Mouse (Mus musculus) intestine, embryonic 16.5 days (tissue): Measurements from ENCODE around the gene Gm10944. TPM values are rescaled to one million over a fixed set of nuclear protein-coding genes. Genes with fewer than 3 reads are reported as not detected.

Experiments used
- ATAC-seq: fragments of 200-750 bp; cut with Nextera tagmentation; 2 replicates; pipeline ENCODE4 v1.8.0; 2017; ENCODE audit warnings: moderate TSS enrichment, moderate library complexity
- H3K27ac ChIP-seq: fragments of 300-500 bp; sonication (generic); 2 replicates; pipeline ENCODE4 v1.5.1; 2014; ENCODE audit warnings: mild to moderate bottlenecking, low read length
- H3K27me3 ChIP-seq: fragments of 300-500 bp; sonication (generic); replicated peaks from 2 replicates; pipeline ENCODE4 v1.6.1; 2014; ENCODE audit warnings: low read length, control low read depth, mixed read lengths; ENCODE audit not compliant: control insufficient read depth, insufficient read depth
- H3K36me3 ChIP-seq: fragments of 300-500 bp; sonication (generic); 2 replicates; pipeline ENCODE4 v1.6.1; 2014; ENCODE audit warnings: low read length, control low read depth; ENCODE audit not compliant: control insufficient read depth, insufficient read depth
- H3K4me1 ChIP-seq: fragments of 300-500 bp; sonication (generic); 2 replicates; pipeline ENCODE4 v1.6.1; 2014; ENCODE audit warnings: low read length, control low read depth, mixed read lengths; ENCODE audit not compliant: control insufficient read depth, insufficient read depth
- H3K4me2 ChIP-seq: fragments of 300-500 bp; sonication (generic); 2 replicates; pipeline ENCODE4 v1.6.1; 2014; ENCODE audit warnings: low read depth, low read length, control low read depth
- H3K4me3 ChIP-seq: fragments of 300-500 bp; sonication (generic); 2 replicates; pipeline ENCODE4 v1.5.1; 2014; ENCODE audit warnings: mild to moderate bottlenecking, low read length
- H3K9ac ChIP-seq: fragments of 300-500 bp; sonication (generic); 2 replicates; pipeline ENCODE4 v1.6.1; 2014; ENCODE audit warnings: low read depth, low read length
- H3K9me3 ChIP-seq: fragments of 300-500 bp; sonication (generic); 2 replicates; pipeline ENCODE4 v1.6.1; 2016; ENCODE audit warnings: low read length, control low read depth; ENCODE audit not compliant: control insufficient read depth
- WGBS: fragments of 180-500 bp; shearing (Covaris S2); extraction: QIAGEN DNeasy Blood & Tissue Kit; methylation state at CpG from one replicate; pipeline ENCODE4 v1.1.7; 2014; 5-methylcytosine and 5-hydroxymethylcytosine counted together
- polyA plus RNA-seq: library from polyadenylated mRNA; unstranded; fragments of >200 nt; fragmentation: Nextera tagmentation; extraction: Ambion mirVana; gene quantifications from 2 replicates; pipeline ENCODE4 v1.2.1, GENCODE M21; 2015

The Gm10944 gene
- polyA plus RNA-seq, 1 experiment from 2014 or later = not detected

GRCm38 (mm10) chr10:10701326-10701725, 20.2 kb downstream of the Gm10944 start:
- ATAC-seq = no peak
- H3K9ac ChIP-seq = no peak overlapping the region
- no peaks in the 10 kb centered on the region for H3K36me3 ChIP-seq
- 78% methylated on average over 1 of the region's 1 CpGs for WGBS
- H3K27ac ChIP-seq = no peak overlapping the region
- no peaks in the 10 kb centered on the region for H3K4me1 ChIP-seq
- no peaks in the 10 kb centered on the region for H3K9me3 ChIP-seq
- H3K4me2 ChIP-seq = no peak overlapping the region
- no peak overlapping the region for H3K4me3 ChIP-seq
- H3K27me3 ChIP-seq = no peaks in the 10 kb centered on the region

- no peak overlapping the region for H3K4me3 ChIP-seq
- no peaks in the 10 kb centered on the region for H3K9me3 ChIP-seq
- no peak for ATAC-seq
- no peak overlapping the region for H3K27ac ChIP-seq
- H3K9ac ChIP-seq = no peak overlapping the region
- no peaks in the 10 kb centered on the region for H3K4me1 ChIP-seq
- no peak overlapping the region for H3K4me2 ChIP-seq
- no peaks in the 10 kb centered on the region for H3K36me3 ChIP-seq
- WGBS = 73% methylated on average over 1 of the region's 1 CpGs
- H3K27me3 ChIP-seq = no peaks in the 10 kb centered on the region
These were observed 26.9 kb downstream of the Gm10944 start for GRCm38 (mm10) chr10:10708031-10708430.

- Histone ChIP-seq H3K4me1 (no peaks in the 10 kb centered on the region), H3K27ac (no peak overlapping the region), H3K4me2 (no peak overlapping the region), H3K27me3 (no peaks in the 10 kb centered on the region), H3K9ac (no peak overlapping the region), H3K9me3 (no peaks in the 10 kb centered on the region), H3K36me3 (no peaks in the 10 kb centered on the region), H3K4me3 (no peak overlapping the region)
- no peak for ATAC-seq
- 88% methylated on average over 2 of the region's 2 CpGs for WGBS
These were observed 29.2 kb downstream of the Gm10944 start for GRCm38 (mm10) chr10:10710359-10710758.

- Histone ChIP-seq H3K9me3 (no peaks in the 10 kb centered on the region), H3K27me3 (no peaks in the 10 kb centered on the region), H3K4me2 (no peak overlapping the region), H3K36me3 (no peaks in the 10 kb centered on the region), H3K27ac (no peak overlapping the region), H3K4me3 (no peak overlapping the region), H3K4me1 (no peaks in the 10 kb centered on the region), H3K9ac (no peak overlapping the region)
- no peak for ATAC-seq
- WGBS = 77% methylated on average over 2 of the region's 2 CpGs
These were observed 29.7 kb downstream of the Gm10944 start for GRCm38 (mm10) chr10:10710837-10711236.

- Histone ChIP-seq H3K36me3 (no peaks in the 10 kb centered on the region), H3K9ac (no peak overlapping the region), H3K4me3 (no peak overlapping the region), H3K4me1 (no peaks in the 10 kb centered on the region), H3K9me3 (no peaks in the 10 kb centered on the region), H3K27ac (no peak overlapping the region), H3K27me3 (no peaks in the 10 kb centered on the region), H3K4me2 (no peak overlapping the region)
- 87% methylated on average over 3 of the region's 3 CpGs for WGBS
- ATAC-seq = no peak
These were observed 45.4 kb downstream of the Gm10944 start for GRCm38 (mm10) chr10:10726501-10726900.

Other genes starting within 250 kb of the Gm10944 start
- 0.17 and 0.27 TPM in 2 replicates for gene Adgb, start 209.0 kb upstream of the Gm10944 start, polyA plus RNA-seq
- 22.8 and 23.4 TPM in 2 replicates for gene Rab32, start 123.1 kb upstream of the Gm10944 start, polyA plus RNA-seq